Mouse (Mus musculus) hindbrain, embryonic 10.5 days (tissue): Measurements from ENCODE around the gene Ssu72. TPM values are rescaled to one million over a fixed set of nuclear protein-coding genes. Genes with fewer than 3 reads are reported as not detected.
A peak's percentile ranks its signal among the peaks of the same experiment; 100 is the strongest.

Source experiments
- DNase-seq: peaks from one replicate; pipeline ENCODE4 v3.0.0-alpha.2; 2017; ENCODE audit warnings: low spot score
- H3K27ac ChIP-seq: fragments of 300-500 bp; sonication (generic); 2 replicates; pipeline ENCODE4 v1.5.1; 2016; ENCODE audit warnings: mild to moderate bottlenecking, moderate library complexity
- H3K27me3 ChIP-seq: fragments of 300-500 bp; sonication (generic); 2 replicates; pipeline ENCODE4 v1.6.1; 2016; ENCODE audit warnings: mild to moderate bottlenecking; ENCODE audit not compliant: poor library complexity, insufficient read depth, severe bottlenecking
- H3K36me3 ChIP-seq: fragments of 300-500 bp; sonication (generic); 2 replicates; pipeline ENCODE4 v1.6.1; 2016; ENCODE audit warnings: mild to moderate bottlenecking, moderate library complexity
- H3K4me1 ChIP-seq: fragments of 300-500 bp; sonication (generic); replicated peaks from 2 replicates; pipeline ENCODE4 v1.6.1; 2016; ENCODE audit warnings: mild to moderate bottlenecking
- H3K4me3 ChIP-seq: fragments of 300-500 bp; sonication (generic); 2 replicates; pipeline ENCODE4 v1.5.1; 2016; ENCODE audit warnings: mild to moderate bottlenecking, moderate library complexity
- H3K9me3 ChIP-seq: fragments of 300-500 bp; sonication (generic); 2 replicates; pipeline ENCODE4 v1.6.1; 2016; ENCODE audit warnings: mild to moderate bottlenecking, moderate library complexity
- WGBS: fragments of 180-500 bp; shearing (Covaris S2); methylation state at CpG from one replicate; pipeline ENCODE4 v1.1.7; 2016; 5-methylcytosine and 5-hydroxymethylcytosine counted together
- polyA plus RNA-seq: library from polyadenylated mRNA; unstranded; fragments of >200 nt; fragmentation: Nextera tagmentation; extraction: Ambion mirVana; gene quantifications from 2 replicates; pipeline ENCODE4 v1.2.1, GENCODE M21; 2016

Gene Ssu72
- polyA plus RNA-seq, 1 experiment from 2014 or later: 175 TPM

DNA sequence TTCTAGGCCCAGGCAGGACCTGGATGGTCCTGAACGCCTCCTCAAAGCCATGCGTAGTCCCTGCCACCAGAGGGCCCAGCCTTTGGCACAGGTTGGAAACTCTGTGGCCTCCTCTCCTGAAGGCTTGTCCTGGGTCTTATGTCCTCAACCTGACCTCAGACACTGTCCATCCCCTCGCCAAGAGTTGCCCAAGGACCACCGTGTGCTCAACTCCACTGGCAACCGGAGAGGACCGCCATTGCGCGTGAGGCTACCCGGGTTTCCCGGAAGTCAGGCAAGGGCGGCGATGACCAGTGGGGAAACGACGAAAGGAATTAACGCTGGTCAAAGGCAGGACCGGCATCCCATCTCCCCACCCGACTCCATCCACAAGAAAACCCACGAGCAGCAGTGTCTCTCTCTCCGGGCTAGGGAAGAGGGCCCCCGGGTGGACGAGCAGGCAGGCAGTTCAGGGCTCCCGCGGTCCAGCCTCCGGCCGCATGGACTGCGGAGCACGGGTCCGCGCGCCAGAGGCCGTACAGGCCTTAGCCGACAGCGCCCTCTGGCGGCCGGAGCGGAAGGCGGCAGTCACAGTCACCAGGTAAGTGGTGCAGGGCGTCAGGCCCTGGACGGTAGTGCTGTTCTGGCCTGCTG lies 65.4 kb downstream of the Ssu72 start:
- under 1% methylated on average over 39 of the region's 39 CpGs for WGBS
- Histone ChIP-seq H3K36me3 (no peaks in the 10 kb centered on the region), H3K9me3 (no peaks in the 10 kb centered on the region), H3K27me3 (peaks cover 47% of the 10 kb centered on the region), H3K4me1 (peaks cover 45% of the 10 kb centered on the region), H3K4me3 (peak overlapping the region; percentile 57), H3K27ac (peak overlapping the region; percentile 89)
- DNase-seq: peak; percentile 91

DNA sequence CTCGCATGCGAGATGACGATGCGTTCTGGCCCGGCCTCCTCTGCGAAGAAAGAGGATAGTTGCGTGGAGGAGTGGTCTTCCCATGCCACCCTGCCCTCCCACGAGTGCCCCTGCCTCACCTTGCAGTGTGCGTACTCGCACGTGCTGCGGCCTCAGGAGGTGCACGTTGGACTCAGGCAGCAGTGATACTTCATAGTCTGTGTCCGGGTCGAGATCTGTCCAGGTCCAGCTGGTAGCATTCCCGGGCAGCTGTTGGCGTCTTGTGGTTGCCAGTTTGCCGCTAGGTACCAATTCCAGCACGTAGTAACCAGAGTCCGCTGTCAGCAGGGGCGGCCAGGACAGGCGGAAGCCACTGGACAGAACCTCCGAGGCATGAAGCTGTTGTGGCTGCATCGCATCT lies 66.0 kb downstream of the Ssu72 start:
- no peak for DNase-seq
- H3K27ac ChIP-seq: peak overlapping the region; percentile 89

DNA sequence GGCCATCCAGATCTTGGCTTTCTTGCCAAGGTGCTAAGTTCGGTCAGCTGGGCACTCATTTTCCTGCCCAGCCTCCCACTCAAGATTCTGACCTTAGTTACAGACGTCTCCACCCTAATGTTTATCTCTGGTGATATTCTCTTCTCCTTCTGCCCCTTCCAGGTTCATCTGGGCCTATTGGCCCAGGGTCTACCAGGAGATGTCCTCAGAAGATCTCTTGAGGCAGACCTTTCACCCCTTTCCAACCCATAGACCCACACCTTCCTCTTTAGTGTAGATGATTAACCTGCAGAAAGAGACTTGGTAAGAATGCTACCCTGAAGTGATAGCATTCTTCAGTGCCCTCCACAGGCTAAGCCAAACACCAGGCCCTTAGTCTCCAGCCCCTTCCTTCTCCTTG lies 67.1 kb downstream of the Ssu72 start:
- Histone ChIP-seq H3K4me1 (peaks cover 63% of the 10 kb centered on the region), H3K36me3 (no peaks in the 10 kb centered on the region), H3K27ac (no peak overlapping the region), H3K4me3 (no peak overlapping the region), H3K27me3 (peaks cover 57% of the 10 kb centered on the region), H3K9me3 (no peaks in the 10 kb centered on the region)
- 89% methylated on average over 2 of the region's 2 CpGs for WGBS
- DNase-seq: no peak

More for the DNA sequence above, 66.0 kb downstream of the Ssu72 start:
- Histone ChIP-seq H3K9me3 (no peaks in the 10 kb centered on the region), H3K4me1 (peaks cover 52% of the 10 kb centered on the region), H3K36me3 (no peaks in the 10 kb centered on the region), H3K27me3 (peaks cover 54% of the 10 kb centered on the region), H3K4me3 (peak overlapping the region; percentile 57)
- 41% methylated on average over 24 of the region's 24 CpGs for WGBS

DNA sequence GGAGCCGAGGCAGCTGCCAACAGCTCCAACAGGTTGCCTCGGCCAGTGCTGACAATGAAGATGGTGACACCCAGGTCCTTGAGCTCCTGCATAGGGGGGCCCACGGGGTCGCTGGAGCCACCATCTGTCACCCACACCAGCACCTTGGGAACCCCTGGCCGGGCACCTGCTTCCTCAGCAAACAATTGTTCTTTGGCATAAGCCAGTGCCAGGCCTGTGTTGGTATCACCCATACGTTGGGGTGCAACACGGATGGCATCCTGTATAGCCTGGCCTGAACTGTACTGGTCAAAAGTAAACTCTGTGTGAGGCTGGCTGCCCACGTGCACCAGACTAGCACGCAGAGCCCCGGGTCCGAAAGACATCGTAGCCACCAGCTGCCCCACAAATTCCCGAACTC lies 68.2 kb downstream of the Ssu72 start:
- Histone ChIP-seq H3K4me1 (peaks cover 73% of the 10 kb centered on the region), H3K27ac (no peak overlapping the region), H3K36me3 (no peaks in the 10 kb centered on the region), H3K27me3 (peaks cover 57% of the 10 kb centered on the region), H3K9me3 (no peaks in the 10 kb centered on the region), H3K4me3 (no peak overlapping the region)
- WGBS: 90% methylated on average over 13 of the region's 13 CpGs
- DNase-seq: no peak

DNA sequence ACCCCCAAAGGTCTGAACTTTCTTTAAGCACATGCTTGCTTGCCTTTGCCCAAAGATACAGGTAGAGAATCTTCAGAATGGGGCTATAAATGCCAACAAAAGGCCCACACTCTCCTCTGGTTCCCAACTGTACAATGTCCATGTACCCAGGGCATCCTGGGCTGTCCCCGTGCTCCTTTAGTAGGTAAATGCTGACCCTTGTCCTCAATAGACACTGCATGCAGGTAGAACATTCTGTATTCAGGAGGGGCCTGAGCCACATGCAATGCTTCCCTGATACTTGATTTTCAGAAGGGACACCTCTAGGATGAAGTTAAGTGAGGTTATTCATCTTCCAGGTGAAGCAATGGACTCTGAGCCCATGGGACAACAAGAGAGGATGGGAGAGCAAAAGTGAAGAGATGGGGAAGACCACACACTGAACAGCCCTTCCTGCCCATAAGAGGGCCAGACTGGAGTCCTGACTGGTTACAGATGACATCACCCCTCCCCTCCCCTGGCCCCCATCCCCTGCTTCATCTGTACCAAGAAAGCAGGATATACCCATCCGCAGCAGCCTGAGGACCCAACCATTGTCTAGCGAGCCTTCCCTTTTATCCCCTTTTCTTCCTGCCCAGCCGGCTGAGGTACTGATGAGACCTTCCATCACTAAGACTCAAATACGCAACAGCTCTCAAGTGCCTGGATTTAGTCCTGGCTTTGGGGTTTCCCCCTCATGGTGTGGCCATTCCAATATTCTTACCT lies 68.9 kb downstream of the Ssu72 start:
- peaks cover 74% of the 10 kb centered on the region for H3K4me1 ChIP-seq
- no peaks in the 10 kb centered on the region for H3K9me3 ChIP-seq
- peak overlapping the region; percentile 49 for H3K4me3 ChIP-seq
- peaks cover 57% of the 10 kb centered on the region for H3K27me3 ChIP-seq
- whole genome bisulfite sequencing: 40% methylated on average over 5 of the region's 5 CpGs
- H3K27ac ChIP-seq: peak overlapping the region; percentile 76; the same call in 1 of the 2 replicates
- no peaks in the 10 kb centered on the region for H3K36me3 ChIP-seq
- DNase-seq: no peak

DNA sequence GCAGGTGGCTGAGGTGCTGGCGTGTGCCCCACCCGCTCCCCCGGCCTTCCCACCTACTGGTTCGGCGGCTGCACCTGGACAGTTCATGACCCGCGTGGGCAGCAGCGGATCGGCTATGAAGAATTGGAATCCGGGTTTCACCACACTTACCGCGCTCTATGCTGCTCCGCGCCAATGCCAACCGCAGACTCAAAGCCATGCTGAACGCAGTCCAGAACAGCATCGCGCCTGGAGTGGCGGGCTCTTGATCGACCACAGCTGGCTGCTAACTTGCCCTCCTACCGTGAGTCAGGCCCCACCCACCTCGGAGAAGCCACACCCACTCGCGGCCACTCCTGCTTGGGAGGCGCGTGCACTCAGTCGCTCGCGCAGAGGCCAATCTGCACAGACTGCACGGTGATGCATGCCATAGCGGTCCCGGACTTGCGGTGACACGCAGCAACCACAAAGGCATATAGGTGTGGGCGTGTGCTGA lies 69.7 kb downstream of the Ssu72 start, which contains the start of gene Vwa1:
Vwa1 (minus strand) TSS at position 419 of the 475 bp plus-strand sequence.
- Histone ChIP-seq H3K36me3 (no peaks in the 10 kb centered on the region), H3K27me3 (peaks cover 61% of the 10 kb centered on the region), H3K27ac (peak within 1 kb of the TSS; percentile 76), H3K4me1 (peaks cover 72% of the 10 kb centered on the region), H3K9me3 (no peaks in the 10 kb centered on the region), H3K4me3 (peak within 1 kb of the TSS; percentile 49)
- 2% methylated on average over 35 of the region's 35 CpGs for WGBS
- DNase-seq: peak; percentile 86

DNA sequence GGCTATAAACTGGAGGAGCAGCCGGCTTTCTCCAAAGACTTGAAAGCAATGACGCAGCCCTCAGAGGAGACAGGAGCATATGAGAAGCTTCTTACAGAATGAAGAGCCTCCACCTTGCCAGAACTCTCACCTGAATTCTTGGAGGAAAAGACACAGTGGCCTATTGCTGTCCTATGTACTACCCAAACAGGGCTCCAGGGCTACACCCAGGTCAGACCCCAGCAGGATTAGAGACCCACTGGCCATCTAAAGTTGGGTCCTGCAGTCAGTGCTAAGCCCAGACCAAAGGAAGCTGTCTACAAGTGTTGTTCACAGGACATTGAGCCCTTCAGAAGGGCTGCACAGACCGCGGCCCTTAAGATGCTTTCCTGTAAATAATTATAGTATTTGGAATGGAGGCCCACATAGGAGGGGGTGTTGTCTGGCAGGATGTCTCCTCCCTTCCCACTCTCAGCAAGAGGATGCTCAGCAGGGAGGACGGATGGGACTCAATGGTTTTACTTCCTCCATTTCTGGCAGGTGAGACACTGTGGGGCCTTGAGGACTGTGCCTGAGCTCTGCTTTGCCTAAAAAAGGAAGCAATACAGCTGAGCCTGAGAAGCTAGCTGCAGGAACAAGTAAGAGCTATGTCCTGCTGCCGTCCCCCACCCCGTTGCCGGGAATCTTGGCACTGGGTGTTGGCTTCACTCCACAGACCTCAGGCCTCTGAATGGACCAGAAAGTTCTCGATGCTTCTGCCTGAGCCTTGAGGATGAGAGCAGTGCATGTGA lies 70.6 kb downstream of the Ssu72 start:
- peak overlapping the region; percentile 49 for H3K4me3 ChIP-seq
- H3K36me3 ChIP-seq: no peaks in the 10 kb centered on the region
- H3K9me3 ChIP-seq: no peaks in the 10 kb centered on the region
- 70% methylated on average over 9 of the region's 9 CpGs for WGBS
- H3K27me3 ChIP-seq: peaks cover 66% of the 10 kb centered on the region
- H3K4me1 ChIP-seq: peaks cover 74% of the 10 kb centered on the region
- peak overlapping the region; percentile 76 for H3K27ac ChIP-seq
- DNase-seq: no peak

DNA sequence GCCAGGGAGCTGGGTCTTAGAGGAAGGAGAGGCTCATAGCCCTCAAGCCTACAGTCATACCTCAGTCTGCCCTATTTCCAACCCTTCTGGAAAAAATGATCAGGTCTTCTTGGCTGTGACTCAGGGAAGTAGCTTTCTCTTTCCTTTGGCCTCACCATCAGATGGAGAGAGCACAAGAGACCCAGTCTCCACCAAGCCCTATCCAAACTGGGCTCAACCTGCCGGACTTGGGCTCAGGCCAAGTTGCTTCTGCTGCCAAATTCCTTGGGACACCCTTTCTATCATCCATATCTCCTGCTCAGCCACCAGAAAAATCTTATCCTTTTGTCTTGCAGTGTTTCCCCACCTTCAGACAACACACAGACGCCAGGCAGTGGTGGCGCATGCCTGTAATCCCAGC lies 71.3 kb downstream of the Ssu72 start:
- Histone ChIP-seq H3K9me3 (no peaks in the 10 kb centered on the region), H3K27me3 (peaks cover 60% of the 10 kb centered on the region), H3K36me3 (no peaks in the 10 kb centered on the region), H3K4me1 (peaks cover 74% of the 10 kb centered on the region), H3K27ac (peak overlapping the region; percentile 36; the same call in 1 of the 2 replicates), H3K4me3 (no peak overlapping the region)
- no peak for DNase-seq
- 78% methylated on average over 3 of the region's 3 CpGs for WGBS

DNA sequence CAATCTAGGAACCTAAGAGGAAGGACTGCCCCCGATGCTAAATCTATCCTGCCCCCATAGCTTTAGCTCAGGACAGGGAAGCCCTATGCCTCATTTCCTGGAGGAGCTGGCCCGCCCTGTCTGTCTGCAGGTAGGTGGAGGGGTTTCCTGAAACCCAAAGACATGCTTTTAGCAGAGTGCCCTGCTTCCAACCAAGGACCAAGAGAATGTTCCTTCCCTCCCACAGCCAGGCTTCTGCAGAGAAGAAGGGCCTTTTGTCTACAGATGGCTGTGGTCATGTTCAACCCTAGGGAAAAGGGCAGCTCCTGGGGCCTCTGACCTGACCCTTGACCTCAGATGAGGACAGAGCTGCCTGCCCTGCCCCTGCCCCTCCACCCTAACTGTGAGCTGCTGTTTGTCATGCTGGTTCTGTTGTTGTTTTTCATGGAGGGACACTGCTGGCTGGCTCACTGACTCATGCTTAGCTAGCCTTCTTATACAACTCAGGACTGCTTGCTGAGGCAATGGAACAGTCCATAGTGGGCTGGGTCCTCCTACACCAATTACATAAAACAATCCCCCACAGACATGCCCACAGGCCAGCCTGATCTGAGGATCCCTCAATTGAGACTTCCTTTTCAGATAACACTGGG lies 72.2 kb downstream of the Ssu72 start:
- DNase-seq: peak; percentile 81
- 10% methylated on average over 2 of the region's 2 CpGs for WGBS
- peaks cover 76% of the 10 kb centered on the region for H3K4me1 ChIP-seq

DNA sequence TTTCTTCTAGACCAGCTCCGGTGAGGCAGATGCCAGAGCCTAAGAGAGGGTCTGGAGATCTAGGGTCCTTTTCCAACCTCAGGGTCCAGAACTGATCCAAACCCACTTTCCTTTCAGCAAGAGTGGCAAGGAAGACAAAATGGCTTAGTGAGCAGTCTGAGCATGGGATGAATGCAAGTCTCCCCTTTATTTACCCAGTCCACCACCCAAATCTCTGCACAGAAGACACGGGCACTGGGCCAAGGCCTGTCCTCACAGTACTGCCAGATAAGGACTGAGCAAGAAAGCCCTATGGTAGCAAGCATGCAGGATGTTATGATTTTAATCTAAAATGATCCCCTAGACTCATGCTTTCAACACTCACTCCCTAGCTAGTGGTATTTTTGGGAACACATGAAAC lies 73.2 kb downstream of the Ssu72 start:
- Histone ChIP-seq H3K9me3 (no peaks in the 10 kb centered on the region), H3K27me3 (peaks cover 41% of the 10 kb centered on the region), H3K36me3 (no peaks in the 10 kb centered on the region), H3K4me3 (no peak overlapping the region), H3K27ac (peak overlapping the region; percentile 50; the same call in 1 of the 2 replicates), H3K4me1 (peaks cover 72% of the 10 kb centered on the region)
- DNase-seq: no peak
- WGBS: 78% methylated on average over 2 of the region's 2 CpGs

More for the DNA sequence above, 72.2 kb downstream of the Ssu72 start:
- peak overlapping the region; percentile 20; the same call in 1 of the 2 replicates for H3K4me3 ChIP-seq
- H3K36me3 ChIP-seq: no peaks in the 10 kb centered on the region
- H3K27ac ChIP-seq: peak overlapping the region; percentile 78
- H3K9me3 ChIP-seq: no peaks in the 10 kb centered on the region
- H3K27me3 ChIP-seq: peaks cover 51% of the 10 kb centered on the region

DNA sequence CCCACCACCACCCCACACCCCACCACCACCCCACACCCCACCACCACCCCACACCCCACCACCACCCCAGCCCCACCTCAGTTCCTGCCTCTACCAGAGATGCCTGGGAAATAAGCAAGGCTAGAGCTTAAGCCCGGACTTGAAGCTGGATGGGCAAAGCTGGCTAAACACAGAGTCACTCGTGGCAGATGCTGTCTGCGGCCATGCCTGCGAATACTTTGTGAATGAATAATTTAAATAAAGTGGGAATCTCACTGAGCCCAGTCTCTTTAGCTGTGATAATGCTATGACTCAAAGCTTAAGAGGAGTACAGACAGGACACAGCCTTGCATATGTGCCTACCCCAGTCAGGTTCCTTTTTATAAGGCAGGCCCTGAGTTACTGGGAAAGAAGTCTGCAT lies 74.9 kb downstream of the Ssu72 start:
- H3K27me3 ChIP-seq: peaks cover 24% of the 10 kb centered on the region
- no peak overlapping the region for H3K4me3 ChIP-seq
- no peak overlapping the region for H3K27ac ChIP-seq
- 76% methylated on average over 4 of the region's 4 CpGs for WGBS
- no peak for DNase-seq
- H3K4me1 ChIP-seq: peaks cover 68% of the 10 kb centered on the region
- no peaks in the 10 kb centered on the region for H3K9me3 ChIP-seq
- no peaks in the 10 kb centered on the region for H3K36me3 ChIP-seq

DNA sequence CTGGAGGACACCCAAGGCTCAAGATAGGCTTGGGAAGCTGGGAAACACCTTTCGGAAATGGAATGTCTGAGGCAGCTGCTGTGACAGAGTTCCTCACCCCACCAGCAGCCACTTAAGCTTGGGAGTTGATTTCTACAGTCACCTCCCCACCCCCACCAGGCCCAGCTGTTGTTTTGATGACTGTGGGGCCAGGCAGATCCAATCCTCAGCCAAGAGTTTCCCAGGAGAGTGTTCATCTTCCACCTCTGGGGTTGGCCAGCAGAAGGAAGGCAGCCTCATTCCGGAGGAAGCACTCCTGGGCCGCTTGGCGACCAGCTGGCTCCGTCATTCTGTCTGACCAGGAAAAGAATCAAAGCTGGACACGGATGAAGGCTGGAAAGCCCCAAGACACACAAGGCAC lies 76.3 kb downstream of the Ssu72 start:
- H3K4me1 ChIP-seq: peaks cover 66% of the 10 kb centered on the region
- H3K9me3 ChIP-seq: no peaks in the 10 kb centered on the region
- 32% methylated on average over 6 of the region's 6 CpGs for WGBS
- peak overlapping the region; percentile 25; the same call in 1 of the 2 replicates for H3K27ac ChIP-seq
- H3K27me3 ChIP-seq: peaks cover 20% of the 10 kb centered on the region; the same call in 1 of the 2 replicates
- H3K4me3 ChIP-seq: no peak overlapping the region
- DNase-seq: peak; percentile 56
- H3K36me3 ChIP-seq: no peaks in the 10 kb centered on the region
